Mouse (Mus musculus) liver (tissue): ENCODE data around the gene Dact3.

Experiments used
- DNase-seq: peaks from one replicate; pipeline ENCODE4 v3.0.0-alpha.2; 2020; ENCODE audit warnings: mixed read lengths

Dact3 gene

DNA sequence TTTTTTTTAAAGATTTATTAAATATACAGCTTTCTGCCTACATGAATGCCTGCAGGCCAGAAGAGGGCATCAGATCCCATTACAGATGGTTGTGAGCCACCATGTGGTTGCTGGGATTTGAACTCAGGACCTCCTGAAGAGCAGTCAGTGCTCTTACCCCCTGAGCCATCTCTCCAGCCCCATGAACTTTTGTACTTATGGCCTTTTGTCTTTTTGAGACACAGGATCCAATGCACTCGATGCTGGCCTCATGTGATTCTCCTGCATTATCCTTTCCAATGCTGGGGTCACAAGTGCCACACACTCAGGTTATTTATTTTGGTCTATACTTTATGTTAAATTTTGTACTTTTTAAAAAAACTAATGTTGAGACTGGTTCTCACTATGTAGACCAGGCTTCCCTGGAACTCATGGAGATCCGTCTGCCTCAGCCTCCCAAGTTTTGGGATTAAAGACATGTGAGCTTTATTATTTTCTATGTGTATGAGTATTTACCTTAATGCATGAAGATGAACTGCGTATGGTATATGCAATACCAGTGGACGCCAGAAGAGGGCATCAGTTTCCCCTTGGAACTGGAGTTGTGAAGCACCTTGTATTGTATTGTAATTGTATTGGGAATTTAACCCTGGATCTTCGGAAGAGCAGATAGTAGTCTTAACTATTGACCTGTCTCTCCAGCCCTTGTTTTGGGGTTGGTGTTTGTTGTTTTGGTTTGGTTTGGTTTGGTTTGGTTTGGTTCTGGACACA is 15.0 kb upstream of the Dact3 start:
- peak; percentile 66 for DNase-seq

- no peak for DNase-seq
These were observed 7.6 kb upstream of the Dact3 start for GRCm38 (mm10) chr7:16867488-16867887.

DNA sequence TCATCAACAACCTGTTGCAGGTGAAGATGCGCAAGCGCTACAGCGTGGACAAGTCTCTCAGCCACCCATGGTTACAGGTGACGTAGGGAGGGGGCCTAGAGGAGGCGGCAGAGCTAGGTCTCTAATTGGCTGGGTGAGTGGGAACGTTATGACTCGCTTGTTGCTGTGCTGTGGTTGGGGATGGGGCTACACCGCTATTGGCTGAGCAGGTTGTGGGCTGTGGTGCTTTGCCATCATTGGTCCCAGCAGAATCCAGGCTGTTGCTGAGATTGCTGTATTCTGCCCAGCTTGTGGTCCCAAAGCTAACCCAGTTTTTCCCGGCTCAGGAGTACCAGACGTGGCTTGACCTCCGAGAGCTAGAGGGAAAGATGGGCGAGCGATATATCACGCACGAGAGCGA is 5.6 kb upstream of the Dact3 start:
- peak; percentile 39 for DNase-seq

DNA sequence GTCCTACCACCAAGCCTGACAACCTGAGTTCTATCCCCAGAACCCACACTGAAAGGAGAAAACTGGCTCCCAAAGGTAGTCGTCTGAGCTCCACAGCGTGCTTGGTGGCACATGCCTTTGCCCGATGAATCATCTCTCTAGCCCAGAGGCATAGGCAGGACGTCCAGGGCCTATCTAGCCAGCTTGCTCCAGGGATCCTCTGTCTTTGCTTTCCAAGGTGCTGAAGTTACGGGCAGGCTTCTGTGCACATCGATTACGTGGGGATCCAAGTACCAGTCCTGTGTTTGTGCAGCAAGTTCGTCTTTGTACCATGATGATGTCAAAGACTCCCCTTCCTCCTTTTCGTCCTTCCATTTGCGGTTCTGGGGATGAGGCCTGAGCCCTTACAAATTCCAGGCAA is 3.5 kb upstream of the Dact3 start:
- no peak for DNase-seq

DNA sequence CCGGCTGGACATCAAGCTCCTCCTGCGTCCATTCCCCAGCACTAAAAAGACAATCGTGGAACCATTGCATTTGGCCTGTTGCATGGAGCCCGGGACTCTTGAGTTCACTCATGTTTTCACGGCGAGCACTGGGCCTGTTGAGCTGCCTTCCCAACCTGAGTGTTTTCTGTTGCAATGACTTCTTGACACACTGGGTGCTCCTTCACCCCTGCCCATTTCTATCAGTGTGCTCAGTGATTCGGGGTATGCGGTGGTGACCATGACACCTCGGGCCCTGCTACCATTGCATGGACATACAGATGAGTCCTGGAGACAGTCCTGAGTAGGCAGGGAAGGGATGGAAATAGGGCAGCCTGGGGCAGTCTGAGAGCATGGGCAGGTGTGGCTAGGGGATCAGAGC is 2.6 kb upstream of the Dact3 start:
- DNase-seq = no peak

- no peak for DNase-seq
These were observed 1.7 kb upstream of the Dact3 start for GRCm38 (mm10) chr7:16873392-16873791.

DNA sequence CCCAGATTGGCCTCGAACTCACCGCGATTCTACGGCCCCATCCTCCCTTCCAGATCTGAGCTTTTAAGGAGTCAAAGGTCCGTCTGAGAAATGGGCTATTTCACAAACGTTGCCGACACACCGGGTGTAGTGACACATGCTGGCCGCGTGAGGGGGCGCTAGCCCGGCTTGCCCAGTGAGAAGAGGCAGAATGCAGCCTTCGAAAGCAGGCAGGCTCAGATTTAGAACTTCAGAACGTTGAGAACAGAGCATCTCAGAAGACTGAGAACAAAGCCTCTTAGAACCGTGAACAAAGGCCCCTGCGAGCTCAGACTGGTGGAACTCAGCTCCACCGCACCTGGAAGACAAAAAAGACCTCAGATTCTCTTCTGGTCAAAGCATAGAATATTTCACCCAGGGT is 927 bp upstream of the Dact3 start:
- DNase-seq = peak; percentile 83

GRCm38 (mm10) chr7:16874756-16875309 is 284 bp upstream of the Dact3 start:
- peak; percentile 100 for DNase-seq

- DNase-seq = no peak
These were observed 209 bp downstream of the Dact3 start for GRCm38 (mm10) chr7:16875326-16875725.

GRCm38 (mm10) chr7:16876006-16876405 is 889 bp downstream of the Dact3 start:
- DNase-seq = no peak

DNA sequence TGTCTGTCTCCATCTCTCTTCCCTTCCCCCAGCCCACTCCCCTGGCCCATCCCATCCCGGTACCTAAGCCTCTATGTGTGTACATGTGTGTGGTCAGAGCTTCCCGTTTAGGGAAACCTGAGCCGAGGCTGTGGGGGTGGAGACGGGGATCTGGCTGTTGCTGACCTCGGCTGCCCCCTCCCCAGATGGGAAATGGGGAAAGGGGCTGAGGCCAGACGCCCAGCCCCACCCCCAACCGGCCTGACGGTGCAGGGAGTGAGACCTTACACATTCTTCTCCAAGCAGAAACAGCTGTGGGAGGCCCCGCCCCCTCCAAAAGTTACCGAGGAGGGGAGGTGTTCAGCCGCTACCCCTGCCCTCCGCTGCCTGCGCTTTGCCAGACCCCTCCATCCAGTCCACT is 1.5 kb downstream of the Dact3 start:
- DNase-seq = peak; percentile 50

DNA sequence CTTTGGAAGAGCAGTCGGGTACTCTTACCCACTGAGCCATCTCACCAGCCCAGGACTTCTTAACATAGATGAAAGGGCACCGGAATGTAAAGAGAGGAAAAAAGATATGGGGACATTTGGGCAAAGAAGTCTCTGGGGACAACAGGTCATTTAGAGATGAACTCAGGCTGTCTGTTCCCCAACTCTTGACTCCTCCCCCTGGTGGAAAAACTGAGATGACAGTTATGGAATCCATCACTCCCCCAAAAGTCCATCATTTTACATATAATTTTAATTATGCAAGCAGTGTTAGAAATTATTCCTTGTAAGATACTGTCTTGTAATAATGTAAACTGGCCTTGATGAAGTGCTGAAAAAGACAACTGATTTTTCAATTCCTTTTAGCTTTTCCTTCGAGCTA is 2.6 kb downstream of the Dact3 start:
- DNase-seq = no peak

- peak; percentile 56 for DNase-seq
These were observed 4.9 kb downstream of the Dact3 start for GRCm38 (mm10) chr7:16879796-16880547.

DNA sequence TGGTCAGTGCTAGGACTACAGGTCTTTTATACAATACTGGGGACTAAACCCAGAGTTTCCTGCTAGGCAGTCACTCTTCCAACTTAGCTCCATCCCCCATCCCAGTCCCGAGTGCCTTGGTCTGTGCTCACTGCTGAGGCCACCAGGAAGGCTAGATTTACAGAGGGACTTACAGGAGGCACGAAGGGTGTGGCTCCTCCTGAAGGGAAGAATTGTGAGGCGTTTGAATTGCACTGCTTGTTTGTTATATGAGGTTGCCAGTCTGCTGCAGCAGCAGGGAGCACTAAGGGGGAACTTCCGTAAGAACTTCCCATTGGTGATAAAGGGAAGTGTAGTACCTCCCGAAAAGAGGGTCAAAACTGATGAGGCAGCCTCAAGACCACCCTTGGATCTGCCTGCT is 5.5 kb downstream of the Dact3 start:
- DNase-seq = no peak

GRCm38 (mm10) chr7:16883162-16883561 is 8.0 kb downstream of the Dact3 start:
- DNase-seq = no peak

DNA sequence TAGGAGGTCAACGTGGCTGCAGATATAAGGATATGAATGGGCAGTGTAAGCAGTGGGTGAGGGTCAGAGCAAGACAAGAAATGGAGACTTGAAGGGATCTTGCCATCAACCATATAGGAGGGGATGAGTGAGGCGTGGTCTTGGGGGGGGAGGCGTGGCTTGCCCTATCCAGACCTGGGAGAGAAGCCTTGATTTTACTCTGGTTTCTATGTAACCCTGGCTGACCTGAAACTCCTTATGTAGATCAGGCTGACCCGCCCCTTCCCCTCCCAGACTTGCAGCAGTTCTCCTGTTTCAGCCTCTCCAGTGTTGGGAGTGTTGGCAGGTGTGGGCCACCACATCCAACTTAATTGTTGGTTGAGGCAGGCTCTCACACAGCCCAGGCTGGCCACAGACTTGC is 9.2 kb downstream of the Dact3 start:
- no peak for DNase-seq

DNA sequence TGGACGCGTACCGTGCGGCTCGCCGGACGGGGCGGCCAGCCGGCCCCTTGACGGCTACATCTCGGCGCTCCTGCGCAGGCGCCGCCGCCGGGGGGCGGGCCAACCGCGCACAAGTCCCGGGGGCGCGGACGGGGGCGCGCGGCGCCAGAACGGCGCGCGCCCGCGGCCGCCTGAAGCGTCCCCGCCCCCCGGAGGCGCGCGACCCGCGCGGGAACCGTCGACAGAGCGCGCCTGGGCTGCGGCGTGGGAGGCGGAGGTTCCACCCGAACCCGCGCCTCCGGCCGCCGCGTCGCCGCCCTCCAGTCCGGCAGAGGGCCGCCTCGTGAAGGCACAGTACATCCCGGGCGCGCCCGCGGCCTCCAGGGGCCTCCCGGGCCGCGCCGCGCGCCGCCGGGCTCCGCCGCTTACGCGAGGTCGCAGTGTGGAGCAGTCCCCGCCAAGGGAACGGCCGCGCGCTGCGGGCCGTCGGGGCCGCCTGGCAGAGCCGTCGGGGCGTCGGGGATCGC is 10.2 kb downstream of the Dact3 start:
- no peak for DNase-seq

DNA sequence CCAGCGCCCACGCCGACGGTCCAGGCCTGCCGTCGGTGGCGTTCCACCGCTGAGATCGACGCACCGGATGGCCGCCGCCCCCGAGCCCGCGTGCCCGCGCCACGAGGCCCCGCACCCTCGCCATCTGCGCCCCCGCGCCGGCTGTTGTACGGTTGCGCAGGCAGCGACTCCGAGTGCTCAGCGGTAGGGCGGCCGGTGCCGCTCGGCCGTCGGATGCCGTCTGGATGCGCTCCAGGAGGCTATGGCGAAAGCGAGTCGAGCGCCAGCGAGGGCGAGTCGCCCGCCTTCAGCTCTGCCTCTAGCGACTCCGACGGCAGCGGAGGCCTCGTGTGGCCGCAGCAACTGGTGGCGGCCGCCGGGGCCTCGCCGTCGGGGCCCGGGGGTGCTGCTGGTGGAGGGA is 10.8 kb downstream of the Dact3 start:
- no peak for DNase-seq

DNA sequence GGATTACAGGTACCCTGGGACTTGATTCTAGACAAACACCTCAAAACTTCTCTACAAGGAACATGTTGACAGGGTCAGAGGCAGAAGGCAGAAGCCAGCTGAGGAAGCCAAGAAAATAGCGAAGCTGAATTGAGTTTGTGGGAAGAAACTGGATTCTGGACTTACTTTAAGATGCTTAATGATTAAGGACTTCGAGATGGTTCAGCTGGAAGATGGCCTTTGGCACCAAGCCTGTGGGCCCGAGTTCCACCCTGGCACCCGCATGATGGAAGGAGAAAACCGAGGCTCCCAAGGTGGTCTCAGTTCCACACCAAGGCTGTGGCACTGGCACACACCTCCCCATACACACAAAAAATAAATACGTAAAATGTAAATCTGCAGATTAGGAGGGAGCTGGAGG is 15.4 kb downstream of the Dact3 start:
- DNase-seq = no peak

DNA sequence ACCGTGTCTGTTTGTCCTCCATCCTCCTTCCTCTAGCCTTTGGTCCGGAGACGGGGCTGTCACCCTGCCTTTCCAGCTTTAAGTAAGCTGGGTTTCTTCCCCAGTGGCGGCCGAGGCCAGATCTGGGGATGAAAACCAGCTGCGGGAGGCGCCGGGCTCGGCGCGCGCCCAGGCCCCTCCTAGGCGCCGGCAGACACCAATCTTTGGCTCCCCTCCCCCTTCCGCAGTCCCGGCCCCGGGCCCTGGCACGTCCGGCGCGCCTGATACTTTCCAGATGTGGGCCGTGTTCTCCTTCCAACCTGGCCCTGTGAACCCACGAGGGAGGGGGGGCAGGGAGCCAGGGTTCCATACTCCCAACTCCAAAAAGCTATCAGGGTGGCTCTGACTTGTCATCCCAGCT is 15.8 kb downstream of the Dact3 start:
- peak; percentile 75 for DNase-seq

- peak; percentile 87 for DNase-seq
These were observed 16.7 kb downstream of the Dact3 start, which contains the start of gene Gng8 for GRCm38 (mm10) chr7:16891641-16892351. Gng8 (plus strand) TSS chr7:16891786.

DNA sequence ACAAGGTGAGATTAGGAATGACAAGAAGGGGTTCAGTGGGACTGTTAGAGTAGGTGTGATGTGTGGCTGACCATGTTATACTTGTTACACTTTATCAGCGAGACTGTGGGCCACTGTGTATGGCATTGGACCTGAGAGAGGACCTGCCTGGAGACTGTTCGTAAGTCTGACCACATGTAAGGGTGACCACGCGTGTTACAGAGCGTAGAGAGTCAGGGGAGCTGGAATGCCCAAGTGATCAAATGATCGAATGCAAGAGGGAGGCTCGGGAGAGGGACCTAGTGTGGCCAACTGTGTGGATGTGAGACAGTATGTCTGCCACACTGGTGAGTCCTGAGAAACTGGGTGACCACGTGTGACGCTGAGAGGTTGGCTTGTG is 17.2 kb downstream of the Dact3 start:
- DNase-seq = no peak

DNA sequence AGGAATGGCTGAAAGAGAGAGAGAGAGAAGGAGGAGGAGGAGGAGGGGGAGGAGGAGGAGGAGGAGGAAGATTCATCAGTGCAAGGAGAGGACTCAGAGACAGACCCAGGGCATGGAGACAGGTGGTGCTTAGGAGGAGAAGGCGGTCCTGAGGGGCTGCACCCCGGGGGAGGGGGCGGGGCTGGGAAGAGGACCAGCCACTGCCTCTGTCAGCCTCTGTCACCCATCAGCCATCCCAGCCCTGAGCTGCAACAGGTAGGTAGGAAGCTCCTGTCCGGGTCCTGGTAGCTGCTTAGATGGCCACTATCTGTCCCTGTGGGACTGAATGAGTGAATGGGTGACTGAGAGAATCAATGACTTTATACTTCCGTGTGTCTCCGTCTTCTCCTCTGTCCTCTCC is 18.5 kb downstream of the Dact3 start:
- no peak for DNase-seq
